Mouse (Mus musculus) lung, postnatal 0 days (tissue): ENCODE measurements around the gene Ms4a12.

Experiments used
- CTCF ChIP-seq: IDR thresholded peaks from 2 replicates; pipeline ENCODE4 v1.5.1; 2016; ENCODE audit warnings: antibody characterized with exemption, mild to moderate bottlenecking
- EP300 ChIP-seq: IDR thresholded peaks from 2 replicates; pipeline ENCODE4 v1.6.1; 2016; ENCODE audit warnings: antibody characterized with exemption, mild to moderate bottlenecking, control low read depth

- TF ChIP-seq CTCF, result no peak
- no peak for TF ChIP-seq EP300
Observed at GRCm38 (mm10) chr19:11276431-11276830, 44.2 kb upstream of the Ms4a12 start.
